Mouse (Mus musculus): Measurements from ENCODE around the gene Ttc9c. TPM values are rescaled to one million over a fixed set of nuclear protein-coding genes. Genes with fewer than 3 reads are reported as not detected.

Gene Ttc9c
- polyA plus RNA-seq, 1 experiment: 68.7 TPM

DNA sequence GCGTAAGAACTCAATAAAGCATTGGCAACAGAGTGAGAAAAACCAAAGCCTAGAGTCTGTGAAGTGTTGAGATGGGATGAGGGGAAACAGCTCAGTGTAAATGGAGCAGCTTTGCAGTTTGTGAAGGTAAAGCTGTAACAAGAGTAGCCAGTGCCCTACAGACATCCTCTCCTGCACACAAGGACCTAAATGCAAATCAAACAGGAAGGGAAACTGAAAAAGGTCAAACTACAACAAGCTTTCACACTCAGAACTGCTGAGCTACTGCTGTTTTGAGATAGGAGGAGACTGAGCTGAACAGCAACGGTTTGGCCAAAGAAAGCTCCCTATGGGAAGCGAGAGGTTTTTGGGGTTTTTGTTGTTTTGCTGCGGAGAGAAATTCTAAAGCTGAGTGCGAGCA, 12.3 kb downstream of the Ttc9c start:
- no peak for TF ChIP-seq CTCF (IDR thresholded peaks at IDR 0.05; ENCODE audit: borderline replicate concordance, insufficient read depth, low read length)
- TF ChIP-seq POLR2A (IDR thresholded peaks at IDR 0.05; ENCODE audit: low read depth, low read length): no peak
- Histone ChIP-seq H3K4me3 (ENCODE audit: insufficient read depth, low read length) (no peak overlapping the region), H3K27ac (ENCODE audit: insufficient read depth, low read length) (no peak overlapping the region), H3K4me1 (ENCODE audit: control insufficient read depth, insufficient read depth, low read length) (no peaks in the 10 kb centered on the region)

DNA sequence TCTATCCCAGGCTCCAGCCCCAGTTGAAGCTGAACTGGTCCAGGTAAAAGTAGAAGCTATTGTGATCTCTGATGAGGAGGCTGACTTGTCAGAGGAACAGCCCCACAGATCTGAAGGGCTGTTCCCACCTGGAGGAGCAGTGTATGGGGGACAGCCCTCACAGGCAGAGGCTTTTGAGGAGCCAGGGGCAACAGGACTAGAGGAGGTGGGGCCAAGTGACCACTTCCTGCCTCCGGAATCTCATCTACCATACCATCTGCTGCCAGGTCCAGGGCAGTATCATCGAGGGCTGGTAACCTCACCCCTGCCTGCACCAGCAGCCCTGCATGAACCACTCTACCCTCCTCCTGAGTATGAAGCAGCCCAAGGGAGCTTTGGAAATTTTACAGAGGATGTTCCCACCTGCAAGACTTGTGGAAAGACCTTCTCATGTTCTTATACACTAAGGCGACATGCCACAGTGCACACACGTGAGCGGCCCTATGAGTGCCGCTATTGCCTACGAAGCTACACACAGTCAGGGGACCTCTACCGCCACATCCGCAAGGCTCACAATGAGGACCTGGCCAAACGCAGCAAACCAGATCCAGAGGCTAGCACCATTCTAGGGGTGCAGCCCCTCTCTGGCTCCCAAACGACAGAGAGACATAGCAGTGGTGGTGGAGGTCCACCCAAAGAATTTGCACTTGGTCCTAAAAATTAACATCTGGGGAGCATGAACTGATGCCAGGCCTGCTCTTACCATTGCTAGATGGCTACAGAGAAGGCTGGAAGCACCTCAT, 15.1 kb downstream of the Ttc9c start:
- no peak overlapping the region for H3K4me3 ChIP-seq (ENCODE audit: insufficient read depth, low read length)
- no peaks in the 10 kb centered on the region for H3K4me1 ChIP-seq (ENCODE audit: control insufficient read depth, insufficient read depth, low read length)
- H3K27ac ChIP-seq (ENCODE audit: insufficient read depth, low read length): no peak overlapping the region
- no peak for TF ChIP-seq CTCF (IDR thresholded peaks at IDR 0.05; ENCODE audit: borderline replicate concordance, insufficient read depth, low read length)
- TF ChIP-seq POLR2A (IDR thresholded peaks at IDR 0.05; ENCODE audit: low read depth, low read length): no peak

DNA sequence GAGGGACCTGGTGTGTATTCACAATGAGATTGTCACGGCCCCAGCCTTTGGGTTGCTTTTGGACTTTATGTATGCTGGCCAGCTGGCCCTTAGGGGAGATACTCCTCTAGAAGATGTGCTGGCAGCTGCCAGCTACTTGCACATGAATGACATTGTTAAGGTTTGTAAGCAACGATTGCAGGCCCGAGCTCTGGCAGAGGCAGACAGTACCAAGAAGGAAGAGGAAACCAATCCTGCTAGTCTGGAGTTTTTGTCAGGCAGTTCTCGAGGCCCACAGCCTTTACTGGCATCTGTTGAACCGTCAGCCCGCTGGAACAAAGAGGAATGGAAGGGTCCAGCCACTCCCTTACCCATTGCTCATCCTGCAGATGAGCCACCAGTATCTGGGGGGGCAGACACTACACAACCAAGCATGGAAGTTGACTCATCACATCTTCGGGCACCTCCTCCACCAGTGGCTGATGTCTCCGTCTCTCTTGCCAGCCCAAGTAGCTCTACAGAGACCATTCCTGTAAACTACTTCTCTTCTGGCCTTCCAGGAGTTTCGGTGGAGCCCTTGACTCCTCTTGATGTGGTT, 15.8 kb downstream of the Ttc9c start:
- Histone ChIP-seq H3K4me1 (ENCODE audit: control insufficient read depth, insufficient read depth, low read length) (no peaks in the 10 kb centered on the region), H3K4me3 (ENCODE audit: insufficient read depth, low read length) (no peak overlapping the region), H3K27ac (ENCODE audit: insufficient read depth, low read length) (no peak overlapping the region)
- TF ChIP-seq POLR2A (IDR thresholded peaks at IDR 0.05; ENCODE audit: low read depth, low read length) (no peak), CTCF (IDR thresholded peaks at IDR 0.05; ENCODE audit: borderline replicate concordance, insufficient read depth, low read length) (no peak)

DNA sequence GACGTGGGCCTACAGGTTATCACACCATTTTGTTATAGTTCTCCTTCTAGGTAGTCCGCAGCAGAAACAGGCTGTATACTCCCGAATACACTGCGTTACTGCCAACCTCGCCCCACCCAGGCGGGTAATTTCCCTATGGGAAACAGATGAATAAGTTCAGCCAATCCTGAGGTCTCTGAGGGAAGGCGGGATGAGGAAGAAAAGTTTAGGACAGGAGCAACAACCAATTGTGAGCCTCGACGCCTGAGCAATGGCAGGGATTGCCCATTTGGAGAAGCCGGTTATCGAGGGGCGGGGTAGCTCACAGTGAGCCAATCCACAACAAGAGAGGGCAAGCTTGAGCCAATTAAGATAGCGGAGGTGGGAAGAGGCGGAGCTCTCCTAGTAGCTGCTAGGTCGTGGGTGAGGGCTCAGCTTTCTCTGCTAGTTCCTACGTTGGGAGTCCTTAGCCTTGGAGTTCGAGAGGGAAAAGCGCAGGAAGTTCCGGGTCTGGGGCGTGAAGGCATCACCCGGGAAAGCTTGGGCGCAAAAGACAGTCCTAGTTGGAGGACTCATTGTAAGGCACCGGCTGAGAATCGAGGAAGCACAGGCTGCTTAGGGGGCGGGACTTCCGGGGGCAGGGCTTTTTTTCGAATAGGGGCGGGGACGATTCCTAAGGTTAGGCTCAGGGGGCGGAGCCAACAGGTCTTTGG, 16.9 kb downstream of the Ttc9c start, which contains the start of gene Zbtb3:
TSS of gene Zbtb3 (plus strand) at position 426 of the 692 bp plus-strand sequence.
- Histone ChIP-seq H3K4me1 (ENCODE audit: control insufficient read depth, insufficient read depth, low read length) (no peaks in the 10 kb centered on the region; the same call in 1 of the 2 replicates), H3K27ac (ENCODE audit: insufficient read depth, low read length) (peak within 1 kb of the TSS; percentile 63), H3K4me3 (ENCODE audit: insufficient read depth, low read length) (peak within 1 kb of the TSS; percentile 76)
- peak; percentile 87 for TF ChIP-seq POLR2A (IDR thresholded peaks at IDR 0.05; ENCODE audit: low read depth, low read length)
- no peak for TF ChIP-seq CTCF (IDR thresholded peaks at IDR 0.05; ENCODE audit: borderline replicate concordance, insufficient read depth, low read length)

DNA sequence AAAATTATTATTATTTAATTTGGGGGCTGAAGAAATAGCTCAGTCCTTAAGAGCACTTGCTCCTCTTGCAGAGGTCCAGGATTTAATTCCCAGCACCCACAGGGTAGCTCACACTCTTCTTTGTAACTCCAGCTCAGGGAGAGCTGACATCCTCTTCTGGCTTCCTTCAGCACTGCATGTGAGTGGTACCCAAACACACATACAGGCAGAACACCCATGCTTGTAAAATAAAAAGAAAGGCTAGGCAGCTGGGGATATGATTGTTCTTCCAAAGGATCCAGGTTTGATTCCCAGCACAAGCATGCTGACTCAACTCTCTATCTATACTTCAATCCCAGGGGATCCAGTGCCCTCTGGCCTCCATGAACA, 20.2 kb downstream of the Ttc9c start:
- Histone ChIP-seq H3K4me1 (ENCODE audit: control insufficient read depth, insufficient read depth, low read length) (peaks cover 3% of the 10 kb centered on the region), H3K4me3 (ENCODE audit: insufficient read depth, low read length) (no peak overlapping the region), H3K27ac (ENCODE audit: insufficient read depth, low read length) (no peak overlapping the region)
- TF ChIP-seq POLR2A (IDR thresholded peaks at IDR 0.05; ENCODE audit: low read depth, low read length): no peak
- TF ChIP-seq CTCF (IDR thresholded peaks at IDR 0.05; ENCODE audit: borderline replicate concordance, insufficient read depth, low read length): no peak

DNA sequence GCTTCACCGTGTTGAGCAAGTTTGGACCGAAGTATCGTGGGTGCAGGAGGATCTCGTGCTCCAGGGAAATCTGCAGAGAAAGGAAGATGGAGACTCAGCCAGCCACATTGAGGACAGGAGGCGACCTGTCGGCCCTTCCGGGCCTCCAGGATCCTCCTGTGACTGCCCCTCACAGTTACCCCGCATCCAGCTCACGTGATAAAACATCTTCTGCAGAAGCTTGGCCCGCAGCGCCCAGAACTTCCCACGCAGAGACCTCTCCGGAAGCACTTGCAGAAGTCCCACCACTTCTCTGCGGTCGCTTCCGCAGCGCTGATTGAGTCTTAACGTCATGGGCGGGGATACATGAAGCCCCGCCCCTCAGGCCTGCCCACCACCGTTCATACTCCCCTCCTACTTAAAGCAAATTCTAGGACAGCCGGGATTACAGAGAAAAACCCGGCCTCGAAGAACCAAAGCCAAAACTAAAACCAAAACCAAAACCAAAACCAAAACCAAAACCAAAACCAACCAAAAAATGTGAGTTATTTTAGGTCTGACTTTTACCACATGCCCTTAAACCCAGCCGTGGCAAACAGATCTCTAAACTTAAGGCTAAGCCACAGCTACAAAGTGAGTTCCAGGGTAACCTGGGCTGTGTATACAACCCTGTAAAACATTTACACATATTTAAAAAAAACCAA, 20.7 kb downstream of the Ttc9c start, which contains the start of gene Polr2g:
TSS of gene Polr2g (minus strand) at position 314 of the 683 bp plus-strand sequence.
- H3K27ac ChIP-seq (ENCODE audit: insufficient read depth, low read length): no peak within 1 kb of the TSS; the same call in 1 of the 2 replicates
- H3K4me1 ChIP-seq (ENCODE audit: control insufficient read depth, insufficient read depth, low read length): peaks cover 3% of the 10 kb centered on the region
- peak within 1 kb of the TSS; percentile 92 for H3K4me3 ChIP-seq (ENCODE audit: insufficient read depth, low read length)
- no peak for TF ChIP-seq CTCF (IDR thresholded peaks at IDR 0.05; ENCODE audit: borderline replicate concordance, insufficient read depth, low read length)
- TF ChIP-seq POLR2A (IDR thresholded peaks at IDR 0.05; ENCODE audit: low read depth, low read length): peak; percentile 86

DNA sequence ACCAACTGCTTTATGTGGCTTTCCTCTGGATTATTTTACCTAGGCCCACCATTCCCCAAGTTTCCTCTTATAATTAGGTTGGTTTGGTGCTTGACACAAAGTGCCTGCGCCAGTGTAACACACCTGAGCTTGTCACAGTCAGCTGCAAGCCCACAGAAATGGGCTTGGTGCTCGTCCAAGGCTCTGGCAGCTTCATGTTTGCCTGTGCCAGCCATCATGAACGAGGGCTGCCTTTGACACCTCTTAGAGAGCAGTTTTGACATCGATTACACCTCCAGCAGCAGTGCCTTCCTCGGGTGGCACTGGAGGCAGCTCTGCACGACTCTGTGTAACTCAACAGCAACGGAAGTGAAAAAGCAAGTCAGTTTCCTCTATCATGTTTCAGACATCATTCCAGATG, 29.0 kb downstream of the Ttc9c start:
- Histone ChIP-seq H3K27ac (ENCODE audit: insufficient read depth, low read length) (no peak overlapping the region), H3K4me1 (ENCODE audit: control insufficient read depth, insufficient read depth, low read length) (no peaks in the 10 kb centered on the region; the same call in 1 of the 2 replicates), H3K4me3 (ENCODE audit: insufficient read depth, low read length) (no peak overlapping the region)
- TF ChIP-seq POLR2A (IDR thresholded peaks at IDR 0.05; ENCODE audit: low read depth, low read length): no peak
- no peak for TF ChIP-seq CTCF (IDR thresholded peaks at IDR 0.05; ENCODE audit: borderline replicate concordance, insufficient read depth, low read length)

DNA sequence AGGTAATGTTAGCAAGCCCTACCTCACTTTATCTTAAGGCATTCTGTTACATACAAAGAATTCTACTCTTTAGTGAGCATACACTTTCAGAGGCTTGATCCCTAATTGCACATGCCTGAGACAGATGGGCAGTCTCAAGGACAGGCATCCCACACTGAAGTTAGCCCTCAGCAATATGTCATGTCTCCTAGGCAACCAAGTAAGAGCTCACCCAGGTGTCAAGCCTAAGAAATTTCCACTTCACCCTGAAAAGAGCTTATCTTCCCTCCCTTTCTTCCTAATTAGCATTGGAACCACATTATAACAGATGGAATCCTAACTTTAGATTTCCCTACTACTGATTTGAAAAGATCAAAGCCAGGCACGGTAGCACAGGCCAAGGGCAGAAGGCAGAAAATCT, 30.0 kb downstream of the Ttc9c start:
- Histone ChIP-seq H3K27ac (ENCODE audit: insufficient read depth, low read length) (no peak overlapping the region), H3K4me1 (ENCODE audit: control insufficient read depth, insufficient read depth, low read length) (no peaks in the 10 kb centered on the region; the same call in 1 of the 2 replicates), H3K4me3 (ENCODE audit: insufficient read depth, low read length) (no peak overlapping the region)
- TF ChIP-seq POLR2A (IDR thresholded peaks at IDR 0.05; ENCODE audit: low read depth, low read length) (no peak), CTCF (IDR thresholded peaks at IDR 0.05; ENCODE audit: borderline replicate concordance, insufficient read depth, low read length) (no peak)

DNA sequence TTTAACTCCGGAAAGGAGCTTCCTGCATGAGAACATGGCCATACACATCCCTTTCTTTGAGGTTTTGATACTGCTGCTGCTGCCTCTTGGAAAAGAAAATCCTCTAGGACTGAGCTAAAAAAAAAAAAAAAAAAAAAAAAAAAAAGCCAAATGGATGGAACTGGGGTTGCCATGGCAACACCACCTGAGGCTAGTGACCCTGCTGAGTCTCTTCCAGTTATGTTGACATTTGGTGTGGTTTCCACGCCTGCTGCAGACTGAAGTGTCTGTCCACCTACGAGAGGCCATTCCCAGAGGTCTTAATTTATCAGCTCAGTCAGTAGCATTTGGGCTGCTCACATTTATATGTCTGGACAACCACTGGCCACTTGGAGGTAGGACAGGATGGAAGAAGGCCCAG, 30.6 kb downstream of the Ttc9c start:
- Histone ChIP-seq H3K27ac (ENCODE audit: insufficient read depth, low read length) (no peak overlapping the region), H3K4me3 (ENCODE audit: insufficient read depth, low read length) (no peak overlapping the region), H3K4me1 (ENCODE audit: control insufficient read depth, insufficient read depth, low read length) (no peaks in the 10 kb centered on the region; the same call in 1 of the 2 replicates)
- TF ChIP-seq CTCF (IDR thresholded peaks at IDR 0.05; ENCODE audit: borderline replicate concordance, insufficient read depth, low read length) (no peak), POLR2A (IDR thresholded peaks at IDR 0.05; ENCODE audit: low read depth, low read length) (no peak)
